In the genomic region with DNA sequence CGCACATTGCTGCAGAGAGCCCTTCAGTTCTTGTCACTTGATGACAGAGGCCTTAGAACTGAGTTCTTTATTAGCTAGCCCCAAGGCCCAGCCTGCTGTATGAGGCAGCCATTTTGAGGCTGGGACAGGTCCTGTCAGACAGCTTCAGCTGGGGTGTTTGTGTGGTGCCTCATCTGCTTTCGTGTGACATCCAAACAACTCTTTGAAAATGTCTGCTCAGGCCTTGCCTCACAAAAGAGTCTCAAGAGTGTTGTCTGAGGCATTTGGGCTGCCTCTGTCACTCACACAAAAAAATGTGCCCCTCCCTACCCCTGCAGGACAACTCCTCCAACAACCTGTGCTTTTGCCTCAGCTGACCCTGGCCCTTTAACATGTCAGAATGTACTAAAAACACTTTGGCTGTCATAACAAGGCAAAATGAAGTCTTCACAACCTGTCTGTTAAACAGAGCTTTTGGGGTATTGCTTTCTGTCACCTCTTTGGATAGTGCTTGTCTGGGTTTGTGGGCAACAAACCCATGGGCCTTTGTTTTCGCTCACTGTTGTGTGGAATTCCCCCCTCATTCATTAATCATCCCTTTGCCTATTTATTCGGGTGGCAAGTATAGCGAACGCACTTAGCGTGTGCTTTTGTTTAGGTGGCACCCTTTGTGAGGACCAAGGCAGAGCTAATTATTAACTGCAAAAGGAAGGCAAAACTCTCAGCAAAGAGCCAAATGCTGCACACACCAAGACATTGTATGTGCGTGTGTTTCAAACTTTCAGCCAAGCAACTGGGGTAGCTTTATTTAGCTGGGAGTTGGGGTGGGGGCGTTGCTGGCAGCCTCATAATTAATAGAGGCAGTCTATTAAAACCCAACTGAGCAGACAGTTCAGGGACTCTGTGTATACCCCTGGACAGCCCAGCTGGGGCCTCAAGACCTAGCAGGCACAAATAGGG, we compare ENCODE assay signal across 10 mouse cellular contexts.
DNase-seq lines count a peak whose midpoint lies in the region; ATAC-seq and TF ChIP-seq lines count a peak whose summit lies in the region.
"Had no signal": no experiment of that assay in that cellular context is flagged by ENCODE, and none has a peak within 500 bp of the region (broad histone marks: within the 10 kb centered on the region; RNA-seq: fewer than 3 reads in every experiment).

No protein-coding gene starts in this region.

- intact Hi-C loops in left cerebral cortex, adult 2 months (cut with DNase I) = no loop called here

- H3K27me3 ChIP-seq in lung, embryonic 14.5 days (ENCODE audit: insufficient read depth, low read length) = no peaks in the 10 kb centered on the region
- H3K27me3 ChIP-seq in hindbrain, embryonic 11.5 days (ENCODE audit: control insufficient read depth, insufficient read depth, low read length) = no peaks in the 10 kb centered on the region
- no peaks in the 10 kb centered on the region for H3K27me3 ChIP-seq in lung, postnatal 0 days (replicated peaks; ENCODE audit: insufficient read depth, low read length)
- no peaks in the 10 kb centered on the region for H3K27me3 ChIP-seq in intestine, embryonic 15.5 days (replicated peaks)

- 48% methylated on average over 9 of the region's 9 CpGs for WGBS in lung, embryonic 14.5 days
- WGBS in lung, adult 2 months = 61% methylated on average over 9 of the region's 9 CpGs
- WGBS in hindbrain, embryonic 11.5 days = 25% methylated on average over 9 of the region's 9 CpGs
- WGBS in lung, postnatal 0 days = 45% methylated on average over 9 of the region's 9 CpGs
- 58% methylated on average over 9 of the region's 9 CpGs for WGBS in intestine, embryonic 15.5 days

- H3K4me3 ChIP-seq in lung, embryonic 14.5 days (ENCODE audit: low read depth, low read length) = no peak overlapping the region
- H3K4me3 ChIP-seq in lung, adult 2 months (replicated peaks; ENCODE audit: extremely low read depth, low read depth, low read length) = no peak overlapping the region
- no peak overlapping the region for H3K4me3 ChIP-seq in hindbrain, embryonic 11.5 days (ENCODE audit: low read depth, low read length)
- H3K4me3 ChIP-seq in lung, postnatal 0 days (ENCODE audit: low read depth, low read length) = no peak overlapping the region
- no peak overlapping the region for H3K4me3 ChIP-seq in intestine, embryonic 15.5 days (replicated peaks)
- H3K4me3 ChIP-seq in left cerebral cortex, adult 2 months = no peak overlapping the region

- H3K9me3 ChIP-seq in lung, embryonic 14.5 days (ENCODE audit: low read depth, low read length) = no peaks in the 10 kb centered on the region
- H3K9me3 ChIP-seq in hindbrain, embryonic 11.5 days (ENCODE audit: control insufficient read depth, low read length) = no peaks in the 10 kb centered on the region
- H3K9me3 ChIP-seq in lung, postnatal 0 days (ENCODE audit: low read length) = no peaks in the 10 kb centered on the region
- no peaks in the 10 kb centered on the region for H3K9me3 ChIP-seq in intestine, embryonic 15.5 days

- no peak for TF ChIP-seq EP300 in lung, postnatal 0 days (IDR thresholded peaks at IDR 0.05)

- H3K9ac ChIP-seq in lung, embryonic 14.5 days = no peak overlapping the region
- no peak overlapping the region for H3K9ac ChIP-seq in hindbrain, embryonic 11.5 days (ENCODE audit: low read depth, low read length)
- no peak overlapping the region for H3K9ac ChIP-seq in lung, postnatal 0 days (replicated peaks; ENCODE audit: low read depth)
- H3K9ac ChIP-seq in intestine, embryonic 15.5 days = no peak overlapping the region

- H3K36me3 ChIP-seq in lung, embryonic 14.5 days (ENCODE audit: insufficient read depth) = no peaks in the 10 kb centered on the region
- no peaks in the 10 kb centered on the region for H3K36me3 ChIP-seq in hindbrain, embryonic 11.5 days (ENCODE audit: control insufficient read depth, insufficient read depth, low read length)
- H3K36me3 ChIP-seq in lung, postnatal 0 days (ENCODE audit: insufficient read depth, low read length) = no peaks in the 10 kb centered on the region
- no peaks in the 10 kb centered on the region for H3K36me3 ChIP-seq in intestine, embryonic 15.5 days

- peak; percentile 62 for ATAC-seq in lung, embryonic 14.5 days (ENCODE audit: insufficient read depth)
- peak; percentile 91 for ATAC-seq in hindbrain, embryonic 11.5 days (ENCODE audit: low FRiP score)
- ATAC-seq in lung, postnatal 0 days = peak; percentile 53
- no peak for ATAC-seq in intestine, embryonic 15.5 days
- ATAC-seq: intestine, embryonic 16.5 days had no signal

- DNase-seq in lung, embryonic 14.5 days = peak; percentile 68
- no peak for DNase-seq in lung, adult 2 months
- peak; percentile 74 for DNase-seq in hindbrain, embryonic 11.5 days (ENCODE audit: low spot score)
- DNase-seq in lung, postnatal 0 days (ENCODE audit: low spot score) = peak; percentile 55
- DNase-seq in retina, postnatal 1 day = peak; percentile 72
- DNase-seq in left cerebral cortex, adult 2 months (ENCODE audit: extremely low spot score in 1 of 2, low spot score in 2 of 2) = no peak
- DNase-seq in heart, postnatal 4 days = no peak
- DNase-seq: heart, adult 18-20 months had no signal

- H3K4me2 ChIP-seq in lung, embryonic 14.5 days = no peak overlapping the region
- H3K4me2 ChIP-seq in hindbrain, embryonic 11.5 days (replicated peaks; ENCODE audit: low read depth, low read length) = no peak overlapping the region
- H3K4me2 ChIP-seq in lung, postnatal 0 days (replicated peaks; ENCODE audit: low read depth, low read length) = no peak overlapping the region
- no peak overlapping the region for H3K4me2 ChIP-seq in intestine, embryonic 15.5 days (replicated peaks)

- TF ChIP-seq CTCF in lung, embryonic 14.5 days (IDR thresholded peaks at IDR 0.05; ENCODE audit: low read depth) = no peak
- no peak for TF ChIP-seq CTCF in lung, adult 2 months (IDR thresholded peaks at IDR 0.05; ENCODE audit: insufficient read depth, low read length)
- TF ChIP-seq CTCF in lung, postnatal 0 days (IDR thresholded peaks at IDR 0.05) = no peak
- no peak for TF ChIP-seq CTCF in left cerebral cortex, adult 2 months (IDR thresholded peaks at IDR 0.05)

- H3K4me1 ChIP-seq in lung, embryonic 14.5 days (ENCODE audit: insufficient read depth) = peaks cover 18% of the 10 kb centered on the region
- no peaks in the 10 kb centered on the region for H3K4me1 ChIP-seq in lung, adult 2 months (ENCODE audit: control insufficient read depth, insufficient read depth, low read length)
- 0 out of 2 replicates have a peak, but pooled peaks cover 4% of the 10 kb centered on the region for H3K4me1 ChIP-seq in hindbrain, embryonic 11.5 days (replicated peaks; ENCODE audit: control insufficient read depth, insufficient read depth, low read length)
- no peaks in the 10 kb centered on the region for H3K4me1 ChIP-seq in lung, postnatal 0 days (ENCODE audit: insufficient read depth, low read depth, low read length)
- H3K4me1 ChIP-seq in intestine, embryonic 15.5 days (replicated peaks) = no peaks in the 10 kb centered on the region

- peak overlapping the region; percentile 50; the same call in 1 of the 2 replicates for H3K27ac ChIP-seq in lung, embryonic 14.5 days (ENCODE audit: low read depth)
- H3K27ac ChIP-seq in hindbrain, embryonic 11.5 days (ENCODE audit: low read depth, low read length) = peak overlapping the region; percentile 84
- no peak overlapping the region for H3K27ac ChIP-seq in lung, postnatal 0 days (ENCODE audit: low read length)
- H3K27ac ChIP-seq in intestine, embryonic 15.5 days = no peak overlapping the region
- H3K27ac ChIP-seq in left cerebral cortex, adult 2 months = no peak overlapping the region

- TF ChIP-seq POLR2A in lung, adult 2 months (IDR thresholded peaks at IDR 0.05; ENCODE audit: borderline replicate concordance, extremely low read depth, low read depth, low read length) = no peak

Comparison
In these comparisons a context has a peak if more than half of its experiments do, and no peak if none do; other contexts are left out.
1. DNase-seq: peak in lung, embryonic 14.5 days (single experiment), hindbrain, embryonic 11.5 days (single experiment), lung, postnatal 0 days (single experiment) and retina, postnatal 1 day (single experiment); none in lung, adult 2 months (single experiment), left cerebral cortex, adult 2 months (0 of 2) and heart, postnatal 4 days (single experiment).
2. H3K27ac ChIP-seq: peak in lung, embryonic 14.5 days (single experiment) and hindbrain, embryonic 11.5 days (single experiment); none in lung, postnatal 0 days (single experiment), intestine, embryonic 15.5 days (single experiment) and left cerebral cortex, adult 2 months (single experiment).